Mouse (Mus musculus) heart, adult 2 months (tissue): ENCODE results near the gene Rpgrip1l. TPM values are rescaled to one million over a fixed set of nuclear protein-coding genes. Genes with fewer than 3 reads are reported as not detected.
A peak's percentile ranks its signal among the peaks of the same experiment; 100 is the strongest.

ENCODE experiments used
- DNase-seq, 2 experiments: peaks; one replicate each; pipeline ENCODE4 v3.0.0; 2021
- H3K27ac ChIP-seq: fragments of 200-600 bp; 2 replicates; pipeline ENCODE4 v1.8.1; 2022
- H3K27me3 ChIP-seq: fragments of 200-500 bp; 2 replicates; pipeline ENCODE4 v1.6.1; 2012; ENCODE audit warnings: mild to moderate bottlenecking, low read length, inconsistent platforms, mixed read lengths; ENCODE audit not compliant: control insufficient read depth, insufficient read depth
- H3K36me3 ChIP-seq: fragments of 200-500 bp; 2 replicates; pipeline ENCODE4 v1.6.1; 2012; ENCODE audit warnings: low read length, inconsistent platforms; ENCODE audit not compliant: control insufficient read depth, insufficient read depth
- H3K4me1 ChIP-seq: fragments of 200-500 bp; 2 replicates; pipeline ENCODE4 v1.6.1; 2011; ENCODE audit warnings: low read length; ENCODE audit not compliant: control insufficient read depth, insufficient read depth
- H3K4me3 ChIP-seq: fragments of 200-600 bp; 2 replicates; pipeline ENCODE4 v1.8.1; 2022
- H3K79me2 ChIP-seq: fragments of 200-500 bp; replicated peaks from 2 replicates; pipeline ENCODE4 v1.6.1; 2012; ENCODE audit warnings: mild to moderate bottlenecking, inconsistent platforms, low read length, moderate library complexity, mixed read lengths; ENCODE audit not compliant: control insufficient read depth, insufficient read depth
- H3K9ac ChIP-seq: fragments of 200-500 bp; 2 replicates; pipeline ENCODE4 v1.6.1; 2012; ENCODE audit warnings: low read depth, mild to moderate bottlenecking, control low read depth, inconsistent platforms, low read length, mixed read lengths
- CTCF ChIP-seq: fragments of 200-600 bp; IDR thresholded peaks from 2 replicates; pipeline ENCODE4 v1.8.1; 2022; ENCODE audit warnings: antibody characterized with exemption, mild to moderate bottlenecking, moderate library complexity
- EP300 ChIP-seq: fragments of 200-500 bp; IDR thresholded peaks from 2 replicates; pipeline ENCODE4 v1.6.1; 2011; ENCODE audit warnings: low read depth, low read length, control low read depth; ENCODE audit not compliant: insufficient read depth
- POLR2A ChIP-seq: fragments of 200-500 bp; IDR thresholded peaks from 2 replicates; pipeline ENCODE4 v1.6.1; 2011; ENCODE audit warnings: mild to moderate bottlenecking, low read depth, low read length, control low read depth; ENCODE audit not compliant: insufficient read depth
- WGBS: fragments of 180-500 bp; shearing (Covaris S2); methylation state at CpG from one replicate; pipeline ENCODE4 v1.1.7; 2018; 5-methylcytosine and 5-hydroxymethylcytosine counted together
- intact Hi-C: fragments of 180-260 bp; cut with DNase I; formaldehyde crosslinking; loops from one replicate; pipeline ENCODE4 v1.15.1; 2025
- long read RNA-seq: library from polyadenylated mRNA; stranded (forward); transcript quantifications from one replicate; pipeline ENCODE4 v2.0.0, GENCODE M21; 2021
- polyA plus RNA-seq: library from polyadenylated mRNA; depleted of rRNA; stranded (reverse); fragments of >200 nt; gene quantifications from 2 replicates; pipeline ENCODE4 v1.2.3, GENCODE M21; 2012; rRNA removed
- total RNA-seq, 2 experiments: library from RNA; stranded (reverse); gene quantifications; 2 replicates each; pipeline ENCODE4 v1.2.3; 2021

Gene Rpgrip1l
- 1 to 10 TPM; 3.2 to 3.6 TPM for total RNA-seq
- 0.88 and 1.4 TPM in 2 replicates for polyA plus RNA-seq
- long read RNA-seq, partial matches to known transcripts: 1 of 2 reads
- long read RNA-seq, other reads (novel, unspliced or antisense): 1 of 2 reads

GRCm38 (mm10) chr8:91312835-91313832, at the start of gene Rpgrip1l, which contains the start of gene Fto:
Gene Rpgrip1l, minus strand, starts transcription at chr8:91313262.
Gene Fto, plus strand, starts transcription at chr8:91313525.
- TF ChIP-seq EP300 (0 out of 2 replicates have a peak, but pooled peaks have one; percentile 3), CTCF (peak; percentile 81), POLR2A (peak; percentile 56; the same call in 1 of the 2 replicates)
- no peaks in the 10 kb centered on the region; the same call in 1 of the 2 replicates for H3K4me1 ChIP-seq
- peaks cover 3% of the 10 kb centered on the region for H3K36me3 ChIP-seq
- peak within 1 kb of the TSS; percentile 81 for H3K4me3 ChIP-seq
- under 1% methylated on average over 59 of the region's 59 CpGs for WGBS
- intact Hi-C loops: loop anchor here (2.0 to 5.0 kb wide), 5 partner anchors 18 to 1044 kb away; partner anchors contain the start of genes Irx3, Irx5 and Rbl2
- peak; percentile 90 to 98 for DNase-seq
- H3K9ac ChIP-seq: peak within 1 kb of the TSS; percentile 82
- H3K27me3 ChIP-seq: no peaks in the 10 kb centered on the region
- H3K79me2 ChIP-seq: peaks cover 7% of the 10 kb centered on the region; the same call in 1 of the 2 replicates
- peak within 1 kb of the TSS; percentile 91 for H3K27ac ChIP-seq

- no peaks in the 10 kb centered on the region for H3K27me3 ChIP-seq
- peaks cover 13% of the 10 kb centered on the region for H3K36me3 ChIP-seq
- H3K4me3 ChIP-seq: no peak overlapping the region
- H3K79me2 ChIP-seq: peaks cover 3% of the 10 kb centered on the region
- peaks cover 13% of the 10 kb centered on the region for H3K4me1 ChIP-seq
- no peak overlapping the region for H3K9ac ChIP-seq
- intact Hi-C loops: no loop called here
- DNase-seq: no peak
- H3K27ac ChIP-seq: no peak overlapping the region
- TF ChIP-seq CTCF (no peak), EP300 (no peak), POLR2A (no peak)
- 92% methylated on average over 10 of the region's 10 CpGs for WGBS
Measured at GRCm38 (mm10) chr8:91360644-91361357, 47.7 kb upstream of the Rpgrip1l start.

GRCm38 (mm10) chr8:91359511-91359910, 46.4 kb upstream of the Rpgrip1l start:
- Histone ChIP-seq H3K27me3 (no peaks in the 10 kb centered on the region), H3K4me1 (peaks cover 8% of the 10 kb centered on the region), H3K4me3 (no peak overlapping the region), H3K79me2 (peaks cover 3% of the 10 kb centered on the region), H3K27ac (no peak overlapping the region), H3K9ac (no peak overlapping the region), H3K36me3 (peaks cover 6% of the 10 kb centered on the region)
- intact Hi-C loops: no loop called here
- TF ChIP-seq CTCF (no peak), POLR2A (no peak), EP300 (no peak)
- 89% methylated on average over 9 of the region's 9 CpGs for WGBS
- DNase-seq: no peak

- H3K79me2 ChIP-seq: peaks cover 3% of the 10 kb centered on the region
- no peaks in the 10 kb centered on the region for H3K27me3 ChIP-seq
- no peak for TF ChIP-seq EP300
- no peak for TF ChIP-seq CTCF
- no peak for TF ChIP-seq POLR2A
- 72% methylated on average over 5 of the region's 5 CpGs for WGBS
- no peak overlapping the region for H3K9ac ChIP-seq
- intact Hi-C loops: no loop called here
- peaks cover 6% of the 10 kb centered on the region for H3K36me3 ChIP-seq
- no peak overlapping the region for H3K27ac ChIP-seq
- no peak overlapping the region for H3K4me3 ChIP-seq
- H3K4me1 ChIP-seq: peaks cover 6% of the 10 kb centered on the region
- DNase-seq: no peak
Measured at GRCm38 (mm10) chr8:91358016-91358415, 45.0 kb upstream of the Rpgrip1l start.

- WGBS: 82% methylated on average over 4 of the region's 4 CpGs
- DNase-seq: no peak
Measured at GRCm38 (mm10) chr8:91357493-91358014, 44.5 kb upstream of the Rpgrip1l start.

More at GRCm38 (mm10) chr8:91357493-91358014, 44.5 kb upstream of the Rpgrip1l start:
- Histone ChIP-seq H3K4me3 (no peak overlapping the region), H3K4me1 (peaks cover 5% of the 10 kb centered on the region), H3K9ac (no peak overlapping the region), H3K27me3 (no peaks in the 10 kb centered on the region), H3K27ac (no peak overlapping the region), H3K79me2 (peaks cover 3% of the 10 kb centered on the region), H3K36me3 (peaks cover 6% of the 10 kb centered on the region)
- no peak for TF ChIP-seq EP300
- TF ChIP-seq POLR2A: no peak
- no peak for TF ChIP-seq CTCF
- intact Hi-C loops: no loop called here
